Mouse (Mus musculus): ENCODE measurements around the gene Wdr86. TPM values are rescaled to one million over a fixed set of nuclear protein-coding genes. Genes with fewer than 3 reads are reported as not detected.
"Not testable (repeated sequence)": the region's sequence is repeated elsewhere in the genome, so short reads cannot be mapped to it uniquely, and the experiment has no call there.

Wdr86 gene
- polyA plus RNA-seq, 1 experiment from 2014 or later, result 43.9 TPM

DNA sequence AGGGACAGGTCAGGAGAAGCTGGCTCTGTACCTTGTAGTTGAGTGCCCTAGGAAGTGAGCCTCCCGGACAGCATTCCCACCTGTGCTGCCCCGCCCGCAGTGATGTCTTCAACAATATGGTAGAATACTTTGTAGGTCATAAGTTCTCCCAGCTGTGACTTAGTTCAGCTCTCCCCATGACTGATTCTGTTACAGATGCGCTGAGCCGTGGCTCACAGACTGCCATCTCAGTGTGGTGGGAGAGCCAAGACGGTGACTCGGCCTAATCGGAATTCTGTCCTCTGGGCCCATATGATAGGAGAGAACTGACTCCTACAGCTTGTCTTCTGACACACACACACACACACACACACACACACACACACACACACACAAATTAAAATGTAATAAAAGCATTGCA is 25.9 kb downstream of the Wdr86 start:
- H3K36me3 ChIP-seq (ENCODE audit: insufficient read depth), result peaks cover 98% of the 10 kb centered on the region
- H3K27me3 ChIP-seq (ENCODE audit: insufficient read depth, low read length), result no peaks in the 10 kb centered on the region
- no peaks in the 10 kb centered on the region for H3K4me1 ChIP-seq (ENCODE audit: insufficient read depth)
- ATAC-seq (ENCODE audit: insufficient read depth) (no peak), DNase-seq (no peak)
- H3K4me3 ChIP-seq (ENCODE audit: low read depth, low read length), result no peak overlapping the region
- H3K27ac ChIP-seq (ENCODE audit: low read depth), result no peak overlapping the region
- H3K4me2 ChIP-seq, result no peak overlapping the region
- H3K9me3 ChIP-seq (ENCODE audit: low read depth, low read length), result no peaks in the 10 kb centered on the region
- WGBS, result 93% methylated on average over 8 of the region's 8 CpGs
- H3K9ac ChIP-seq, result no peak overlapping the region
- no peak for TF ChIP-seq CTCF (IDR thresholded peaks at IDR 0.05; ENCODE audit: low read depth)

GRCm38 (mm10) chr5:24701271-24701670 is 29.3 kb downstream of the Wdr86 start:
- DNase-seq, result peak; percentile 80
- H3K4me3 ChIP-seq (ENCODE audit: low read depth, low read length), result no peak overlapping the region
- H3K27ac ChIP-seq (ENCODE audit: low read depth), result no peak overlapping the region
- WGBS, result 59% methylated on average over 3 of the region's 3 CpGs
- no peaks in the 10 kb centered on the region for H3K4me1 ChIP-seq (ENCODE audit: insufficient read depth)
- no peaks in the 10 kb centered on the region for H3K9me3 ChIP-seq (ENCODE audit: low read depth, low read length)
- ATAC-seq (ENCODE audit: insufficient read depth), result peak; percentile 93
- TF ChIP-seq CTCF (IDR thresholded peaks at IDR 0.05; ENCODE audit: low read depth), result no peak
- H3K9ac ChIP-seq, result no peak overlapping the region
- H3K27me3 ChIP-seq (ENCODE audit: insufficient read depth, low read length), result no peaks in the 10 kb centered on the region
- H3K4me2 ChIP-seq, result no peak overlapping the region
- H3K36me3 ChIP-seq (ENCODE audit: insufficient read depth), result peaks cover 93% of the 10 kb centered on the region

GRCm38 (mm10) chr5:24696704-24697103 is 33.8 kb downstream of the Wdr86 start:
- DNase-seq (no peak), ATAC-seq (ENCODE audit: insufficient read depth) (no peak)

GRCm38 (mm10) chr5:24687696-24688095 is 42.8 kb downstream of the Wdr86 start:
- H3K27ac ChIP-seq (ENCODE audit: low read depth), result no peak overlapping the region
- peaks cover 22% of the 10 kb centered on the region; the same call in 1 of the 2 replicates for H3K36me3 ChIP-seq (ENCODE audit: insufficient read depth)
- H3K4me1 ChIP-seq (ENCODE audit: insufficient read depth), result 0 out of 2 replicates have a peak, but pooled peaks cover 4% of the 10 kb centered on the region
- 77% methylated on average over 1 of the region's 1 CpGs for WGBS
- no peak overlapping the region for H3K4me2 ChIP-seq
- ATAC-seq (ENCODE audit: insufficient read depth) (no peak), DNase-seq (no peak)
- TF ChIP-seq CTCF (IDR thresholded peaks at IDR 0.05; ENCODE audit: low read depth), result no peak
- no peaks in the 10 kb centered on the region for H3K27me3 ChIP-seq (ENCODE audit: insufficient read depth, low read length)
- no peak overlapping the region for H3K9ac ChIP-seq
- H3K4me3 ChIP-seq (ENCODE audit: low read depth, low read length), result no peak overlapping the region
- no peaks in the 10 kb centered on the region for H3K9me3 ChIP-seq (ENCODE audit: low read depth, low read length)

More at GRCm38 (mm10) chr5:24696704-24697103, 33.8 kb downstream of the Wdr86 start:
- TF ChIP-seq CTCF (IDR thresholded peaks at IDR 0.05; ENCODE audit: low read depth), result no peak
- H3K9me3 ChIP-seq (ENCODE audit: low read depth, low read length), result no peaks in the 10 kb centered on the region
- no peak overlapping the region for H3K4me2 ChIP-seq
- H3K27ac ChIP-seq (ENCODE audit: low read depth), result no peak overlapping the region
- H3K36me3 ChIP-seq (ENCODE audit: insufficient read depth), result peaks cover 92% of the 10 kb centered on the region
- H3K4me3 ChIP-seq (ENCODE audit: low read depth, low read length), result no peak overlapping the region
- no peak overlapping the region for H3K9ac ChIP-seq
- 78% methylated on average over 3 of the region's 3 CpGs for WGBS
- no peaks in the 10 kb centered on the region for H3K4me1 ChIP-seq (ENCODE audit: insufficient read depth)
- H3K27me3 ChIP-seq (ENCODE audit: insufficient read depth, low read length), result no peaks in the 10 kb centered on the region

DNA sequence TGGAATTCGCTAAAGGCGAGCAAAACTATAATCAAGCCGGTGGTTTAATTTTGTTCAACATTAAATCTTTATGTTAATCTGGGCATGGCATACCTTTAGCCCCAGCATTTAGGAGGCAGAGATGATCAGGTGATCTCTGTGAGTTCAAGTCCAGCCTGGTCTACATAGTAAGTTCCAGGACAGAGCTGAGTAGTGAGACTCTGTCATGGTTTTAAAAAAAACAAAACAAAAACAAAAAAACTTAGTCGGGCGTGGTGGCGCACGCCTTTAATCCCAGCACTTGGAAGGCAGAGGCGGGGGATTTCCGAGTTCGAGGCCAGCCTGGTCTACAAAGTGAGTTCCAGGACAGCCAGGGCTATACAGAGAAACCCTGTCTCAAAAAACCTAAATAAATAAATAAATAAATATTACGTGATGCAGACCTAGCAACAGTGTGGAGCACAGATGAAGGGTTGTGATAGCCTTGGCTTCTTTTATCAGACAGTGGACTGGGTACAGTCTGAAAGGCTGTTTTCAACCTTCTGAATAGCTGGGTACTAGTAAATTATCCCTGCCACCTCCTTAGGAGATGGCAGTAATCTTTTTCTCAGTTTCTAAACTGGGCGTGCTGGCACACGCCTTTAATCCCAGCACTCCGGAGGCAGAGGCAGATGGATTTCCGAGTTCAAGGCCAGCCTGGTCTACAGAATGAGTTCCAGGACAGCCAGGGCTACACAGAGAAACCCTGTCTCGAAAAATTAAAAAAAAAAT is 43.7 kb downstream of the Wdr86 start:
- Histone ChIP-seq H3K27ac (ENCODE audit: low read depth) (peak overlapping the region; percentile 91; the same call in 1 of the 2 replicates), H3K36me3 (ENCODE audit: insufficient read depth) (peaks cover 14% of the 10 kb centered on the region; the same call in 1 of the 2 replicates), H3K4me3 (ENCODE audit: low read depth, low read length) (peak overlapping the region; percentile 89), H3K4me2 (peak overlapping the region; percentile 59), H3K9ac (peak overlapping the region; percentile 75)
- not testable (repeated sequence) for H3K27me3 ChIP-seq (ENCODE audit: insufficient read depth, low read length); H3K9me3 ChIP-seq (ENCODE audit: low read depth, low read length); H3K4me1 ChIP-seq (ENCODE audit: insufficient read depth); ATAC-seq (ENCODE audit: insufficient read depth); DNase-seq
- 73% methylated on average over 16 of the region's 16 CpGs for WGBS

- under 1% methylated on average over 15 of the region's 15 CpGs for WGBS
Observed at GRCm38 (mm10) chr5:24686176-24686575, 44.4 kb downstream of the Wdr86 start.

DNA sequence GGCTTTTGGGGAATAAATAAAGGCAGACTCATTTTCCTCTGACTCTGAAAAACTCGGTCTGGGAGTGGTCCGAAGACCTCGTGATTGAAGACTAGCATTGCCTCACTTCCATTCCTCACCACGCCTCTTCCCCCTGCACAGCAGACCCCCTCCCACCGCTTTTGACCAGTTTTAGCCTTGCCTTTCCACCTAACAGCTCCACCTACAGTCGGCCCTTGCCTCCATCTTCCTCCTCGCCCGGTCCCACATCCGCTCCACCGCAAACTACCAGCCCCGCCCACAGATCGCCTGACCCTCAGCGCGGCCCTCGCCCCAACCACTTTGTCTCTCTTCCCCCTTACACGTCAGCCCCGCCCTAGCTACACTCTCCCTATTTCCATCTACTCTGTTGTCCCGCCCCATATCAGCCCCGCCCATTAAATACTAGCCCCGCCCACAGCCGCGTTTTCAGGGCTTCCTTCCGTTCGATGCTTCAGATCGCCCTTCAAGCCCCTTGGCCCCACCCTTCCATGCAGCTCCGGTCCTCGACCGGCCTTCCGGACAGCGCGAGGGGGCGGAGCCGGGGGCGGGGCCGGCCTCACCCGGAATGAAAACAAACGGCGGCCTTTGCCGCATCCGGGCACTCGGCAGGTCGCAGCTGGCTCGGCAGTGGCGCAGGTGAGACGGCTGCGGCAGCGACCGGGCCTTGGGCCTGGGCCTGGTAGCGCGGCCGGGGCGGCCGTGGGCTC is 45.0 kb downstream of the Wdr86 start, which contains the start of gene Nub1:
Gene Nub1 (plus strand): TSS at position 167 of the 728 bp plus-strand sequence.
- peak; percentile 68 for TF ChIP-seq CTCF (IDR thresholded peaks at IDR 0.05; ENCODE audit: low read depth)
- DNase-seq, result peak; percentile 98
- under 1% methylated on average over 53 of the region's 53 CpGs for WGBS
- H3K9ac ChIP-seq, result peak within 1 kb of the TSS; percentile 75
- H3K27ac ChIP-seq (ENCODE audit: low read depth), result peak within 1 kb of the TSS; percentile 98
- peak; percentile 98 for ATAC-seq (ENCODE audit: insufficient read depth)
- H3K4me1 ChIP-seq (ENCODE audit: insufficient read depth), result 0 out of 2 replicates have a peak, but pooled peaks cover 4% of the 10 kb centered on the region
- H3K9me3 ChIP-seq (ENCODE audit: low read depth, low read length), result no peaks in the 10 kb centered on the region
- H3K27me3 ChIP-seq (ENCODE audit: insufficient read depth, low read length), result no peaks in the 10 kb centered on the region
- H3K36me3 ChIP-seq (ENCODE audit: insufficient read depth), result peaks cover 6% of the 10 kb centered on the region; the same call in 1 of the 2 replicates
- H3K4me3 ChIP-seq (ENCODE audit: low read depth, low read length), result peak within 1 kb of the TSS; percentile 89
- peak within 1 kb of the TSS; percentile 68 for H3K4me2 ChIP-seq

More at GRCm38 (mm10) chr5:24686176-24686575, 44.4 kb downstream of the Wdr86 start:
- 0 out of 2 replicates have a peak, but pooled peaks cover 4% of the 10 kb centered on the region for H3K4me1 ChIP-seq (ENCODE audit: insufficient read depth)
- H3K27me3 ChIP-seq (ENCODE audit: insufficient read depth, low read length), result no peaks in the 10 kb centered on the region
- no peak for TF ChIP-seq CTCF (IDR thresholded peaks at IDR 0.05; ENCODE audit: low read depth)
- peaks cover 7% of the 10 kb centered on the region; the same call in 1 of the 2 replicates for H3K36me3 ChIP-seq (ENCODE audit: insufficient read depth)
- no peaks in the 10 kb centered on the region for H3K9me3 ChIP-seq (ENCODE audit: low read depth, low read length)
- DNase-seq (peak; percentile 72), ATAC-seq (ENCODE audit: insufficient read depth) (peak; percentile 7)
- H3K9ac ChIP-seq, result peak overlapping the region; percentile 75
- peak overlapping the region; percentile 91 for H3K27ac ChIP-seq (ENCODE audit: low read depth)
- peak overlapping the region; percentile 59 for H3K4me2 ChIP-seq
- H3K4me3 ChIP-seq (ENCODE audit: low read depth, low read length), result peak overlapping the region; percentile 89
